Mouse (Mus musculus): ENCODE measurements at regions not wholly inside any gene's neighbourhood (a gene's known extent, or its start where the extent isn't known, plus 50 kb on each side); places are given as distances from the start of the nearest gene placed in this dataset.

GRCm38 (mm10) chr5:106789136-106789535 lies 92.0 kb upstream of the Zfp644 start:
- no peak for DNase-seq (ENCODE audit: low spot score in 2 of 2)
- no peak for TF ChIP-seq CTCF (conservative IDR thresholded peaks at IDR 0.05)
- Histone ChIP-seq H3K4me3 (no peak overlapping the region), H3K27ac (no peak overlapping the region)

- no peak for DNase-seq (ENCODE audit: low spot score in 2 of 2)
- peak; percentile 41 for TF ChIP-seq CTCF (conservative IDR thresholded peaks at IDR 0.05)
- H3K4me3 ChIP-seq = no peak overlapping the region
- no peak overlapping the region for H3K27ac ChIP-seq
These were observed 88.0 kb upstream of the Zfp644 start for GRCm38 (mm10) chr5:106785065-106785464.

GRCm38 (mm10) chr5:106783864-106784609 lies 87.0 kb upstream of the Zfp644 start:
- no peak for DNase-seq (ENCODE audit: low spot score in 2 of 2)
- Histone ChIP-seq H3K27ac (no peak overlapping the region), H3K4me3 (no peak overlapping the region)
- TF ChIP-seq CTCF (conservative IDR thresholded peaks at IDR 0.05) = no peak

GRCm38 (mm10) chr5:106780749-106781148 lies 83.7 kb upstream of the Zfp644 start:
- TF ChIP-seq CTCF (conservative IDR thresholded peaks at IDR 0.05) = no peak
- DNase-seq (ENCODE audit: low spot score in 2 of 2) = no peak
- H3K27ac ChIP-seq = no peak overlapping the region
- no peak overlapping the region for H3K4me3 ChIP-seq

GRCm38 (mm10) chr5:106778176-106778781 lies 81.2 kb upstream of the Zfp644 start:
- Histone ChIP-seq H3K27ac (no peak overlapping the region), H3K4me3 (no peak overlapping the region)
- TF ChIP-seq CTCF (conservative IDR thresholded peaks at IDR 0.05) = no peak
- no peak for DNase-seq (ENCODE audit: low spot score in 2 of 2)

- Histone ChIP-seq H3K27ac (no peak overlapping the region), H3K4me3 (no peak overlapping the region)
- no peak for DNase-seq (ENCODE audit: low spot score in 2 of 2)
- TF ChIP-seq CTCF (conservative IDR thresholded peaks at IDR 0.05) = no peak
These were observed 78.1 kb upstream of the Zfp644 start for GRCm38 (mm10) chr5:106775010-106775693.

- no peak for TF ChIP-seq CTCF (conservative IDR thresholded peaks at IDR 0.05)
- Histone ChIP-seq H3K27ac (peak overlapping the region; percentile 15), H3K4me3 (no peak overlapping the region)
- no peak for DNase-seq (ENCODE audit: low spot score in 2 of 2)
These were observed 76.3 kb upstream of the Zfp644 start for GRCm38 (mm10) chr5:106773201-106773934.

- Histone ChIP-seq H3K4me3 (no peak overlapping the region), H3K27ac (no peak overlapping the region)
- TF ChIP-seq CTCF (conservative IDR thresholded peaks at IDR 0.05) = no peak
- DNase-seq (ENCODE audit: low spot score in 2 of 2) = no peak
These were observed 73.9 kb upstream of the Zfp644 start for GRCm38 (mm10) chr5:106771029-106771428.

- Histone ChIP-seq H3K4me3 (no peak overlapping the region), H3K27ac (no peak overlapping the region)
- no peak for TF ChIP-seq CTCF (conservative IDR thresholded peaks at IDR 0.05)
- DNase-seq (ENCODE audit: low spot score in 2 of 2) = no peak
These were observed 68.2 kb upstream of the Zfp644 start for GRCm38 (mm10) chr5:106765335-106765734.

GRCm38 (mm10) chr5:106763283-106763682 lies 66.2 kb upstream of the Zfp644 start:
- no peak overlapping the region for H3K4me3 ChIP-seq
- DNase-seq (ENCODE audit: low spot score in 2 of 2) = no peak
- TF ChIP-seq CTCF (conservative IDR thresholded peaks at IDR 0.05) = no peak
- H3K27ac ChIP-seq = no peak overlapping the region

GRCm38 (mm10) chr5:106758036-106758435 lies 60.9 kb upstream of the Zfp644 start:
- no peak for TF ChIP-seq CTCF (conservative IDR thresholded peaks at IDR 0.05)
- no peak for DNase-seq (ENCODE audit: low spot score in 2 of 2)
- Histone ChIP-seq H3K27ac (no peak overlapping the region), H3K4me3 (no peak overlapping the region)

- TF ChIP-seq CTCF (conservative IDR thresholded peaks at IDR 0.05) = no peak
- no peak overlapping the region for H3K27ac ChIP-seq
- H3K4me3 ChIP-seq = peak overlapping the region; percentile 11
- no peak for DNase-seq (ENCODE audit: low spot score in 2 of 2)
These were observed 60.3 kb upstream of the Zfp644 start for GRCm38 (mm10) chr5:106757436-106757835.

- DNase-seq (ENCODE audit: low spot score in 2 of 2) = no peak
- TF ChIP-seq CTCF (conservative IDR thresholded peaks at IDR 0.05) = no peak
- no peak overlapping the region for H3K27ac ChIP-seq
These were observed 59.9 kb upstream of the Zfp644 start for GRCm38 (mm10) chr5:106756937-106757371.

More at GRCm38 (mm10) chr5:106756937-106757371, 59.9 kb upstream of the Zfp644 start:
- H3K4me3 ChIP-seq = peak overlapping the region; percentile 11

All from layer of hippocampus, adult 2 months (tissue).